Mouse (Mus musculus) brain, embryonic 14.5 days (tissue): ENCODE results near the gene Sobp.

Experiments
- CTCF ChIP-seq: fragments of 200-500 bp; IDR thresholded peaks from 2 replicates; pipeline ENCODE4 v1.5.1; 2012; ENCODE audit warnings: inconsistent platforms, mild to moderate bottlenecking, moderate library complexity, borderline replicate concordance; ENCODE audit not compliant: insufficient read depth, insufficient read length; ENCODE audit errors: extremely low read depth
- POLR2A ChIP-seq: fragments of 200-500 bp; IDR thresholded peaks from 2 replicates; pipeline ENCODE4 v1.6.1; 2012; ENCODE audit warnings: mild to moderate bottlenecking, inconsistent platforms, borderline replicate concordance; ENCODE audit not compliant: poor library complexity, insufficient read depth, insufficient read length, severe bottlenecking; ENCODE audit errors: extremely low read depth

DNA sequence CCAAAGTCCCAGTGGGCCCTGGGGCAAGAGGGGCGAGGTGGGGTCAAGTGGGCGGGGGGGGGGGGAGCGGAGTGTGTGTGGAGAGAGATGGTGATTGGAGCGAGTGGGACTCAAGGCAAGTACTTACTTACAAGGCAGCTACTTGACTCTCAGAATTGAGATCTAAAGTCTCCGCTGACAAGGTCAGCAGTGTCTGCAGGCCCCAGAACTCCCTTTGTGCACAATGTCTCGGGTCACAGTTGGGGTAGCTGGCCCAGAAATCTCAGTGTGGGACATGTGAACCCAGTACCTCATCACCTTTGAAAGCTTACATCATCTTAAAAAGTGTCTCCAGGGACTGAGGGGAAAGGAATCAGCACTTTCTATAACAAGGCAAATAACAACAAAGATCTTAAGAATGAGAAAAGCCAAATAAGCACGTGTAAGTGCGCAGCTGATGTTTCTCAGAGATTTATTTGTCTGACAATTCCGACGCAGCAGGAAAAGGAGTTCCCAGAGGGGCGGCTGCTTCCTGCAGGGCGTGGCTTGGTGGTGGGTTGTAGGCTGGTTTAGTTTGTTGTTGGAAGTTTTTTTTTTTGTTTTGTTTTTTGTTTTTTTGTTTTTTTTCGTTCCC lies 172.2 kb downstream of the Sobp start:
- no peak for TF ChIP-seq POLR2A
- no peak for TF ChIP-seq CTCF
